Mouse (Mus musculus) liver, embryonic 13.5 days (tissue): Measurements from ENCODE around the gene Polr2i. TPM values are rescaled to one million over a fixed set of nuclear protein-coding genes. Genes with fewer than 3 reads are reported as not detected.

Source experiments
- ATAC-seq: fragments of 200-750 bp; cut with Nextera tagmentation; 2 replicates; pipeline ENCODE4 v1.8.0; 2017; ENCODE audit warnings: low read depth, mild to moderate bottlenecking, moderate number of reproducible peaks, moderate library complexity
- DNase-seq: peaks from one replicate; pipeline ENCODE4 v3.0.0; 2022
- H3K27ac ChIP-seq: fragments of 300-500 bp; sonication (generic); 2 replicates; pipeline ENCODE4 v1.5.1; 2015; ENCODE audit warnings: moderate library complexity, mild to moderate bottlenecking, inconsistent platforms
- H3K27me3 ChIP-seq: fragments of 300-500 bp; sonication (generic); 2 replicates; pipeline ENCODE4 v1.6.1; 2015; ENCODE audit warnings: mild to moderate bottlenecking, inconsistent platforms
- H3K36me3 ChIP-seq: fragments of 300-500 bp; sonication (generic); 2 replicates; pipeline ENCODE4 v1.6.1; 2015; ENCODE audit warnings: mild to moderate bottlenecking, inconsistent platforms
- H3K4me1 ChIP-seq: fragments of 300-500 bp; sonication (generic); replicated peaks from 2 replicates; pipeline ENCODE4 v1.6.1; 2015; ENCODE audit warnings: inconsistent platforms
- H3K4me2 ChIP-seq: fragments of 300-500 bp; sonication (generic); 2 replicates; pipeline ENCODE4 v1.6.1; 2015; ENCODE audit warnings: inconsistent platforms, mild to moderate bottlenecking, moderate library complexity
- H3K4me3 ChIP-seq: fragments of 300-500 bp; sonication (generic); replicated peaks from 2 replicates; pipeline ENCODE4 v1.5.1; 2015; ENCODE audit warnings: mild to moderate bottlenecking, inconsistent platforms
- H3K9ac ChIP-seq: fragments of 300-500 bp; sonication (generic); 2 replicates; pipeline ENCODE4 v1.6.1; 2015; ENCODE audit warnings: mild to moderate bottlenecking, inconsistent platforms
- H3K9me3 ChIP-seq: fragments of 300-500 bp; sonication (generic); replicated peaks from 2 replicates; pipeline ENCODE4 v1.6.1; 2016; ENCODE audit warnings: inconsistent platforms
- WGBS: fragments of 180-500 bp; shearing (Covaris S2); methylation state at CpG from one replicate; pipeline ENCODE4 v1.1.7; 2015; ENCODE audit not compliant: insufficient replicate concordance; 5-methylcytosine and 5-hydroxymethylcytosine counted together
- polyA plus RNA-seq: library from polyadenylated mRNA; unstranded; fragments of >200 nt; fragmentation: Nextera tagmentation; extraction: Ambion mirVana; gene quantifications from 2 replicates; pipeline ENCODE4 v1.2.1, GENCODE M21; 2015

Polr2i gene
- polyA plus RNA-seq, 1 experiment from 2014 or later: 70.0 TPM

DNA sequence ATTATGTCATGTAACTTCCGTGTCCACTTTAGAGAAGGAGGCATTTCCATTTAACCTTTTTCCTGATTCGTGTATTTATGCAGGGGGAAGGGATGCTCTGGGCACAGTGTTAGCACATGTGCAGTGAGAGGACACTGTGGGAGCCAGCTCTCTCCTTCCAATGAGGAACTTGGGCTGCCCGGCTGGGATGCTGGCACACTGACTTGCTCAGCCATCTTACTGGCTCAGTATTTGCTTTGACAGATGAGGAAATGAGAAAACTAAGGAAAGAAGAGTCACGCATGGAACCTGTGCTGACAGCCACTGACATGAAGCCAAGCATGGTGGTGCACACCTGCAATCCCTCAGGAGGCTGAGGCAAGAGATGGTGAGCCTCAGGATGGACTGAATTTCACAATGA, 37.9 kb downstream of the Polr2i start:
- DNase-seq: no peak

DNA sequence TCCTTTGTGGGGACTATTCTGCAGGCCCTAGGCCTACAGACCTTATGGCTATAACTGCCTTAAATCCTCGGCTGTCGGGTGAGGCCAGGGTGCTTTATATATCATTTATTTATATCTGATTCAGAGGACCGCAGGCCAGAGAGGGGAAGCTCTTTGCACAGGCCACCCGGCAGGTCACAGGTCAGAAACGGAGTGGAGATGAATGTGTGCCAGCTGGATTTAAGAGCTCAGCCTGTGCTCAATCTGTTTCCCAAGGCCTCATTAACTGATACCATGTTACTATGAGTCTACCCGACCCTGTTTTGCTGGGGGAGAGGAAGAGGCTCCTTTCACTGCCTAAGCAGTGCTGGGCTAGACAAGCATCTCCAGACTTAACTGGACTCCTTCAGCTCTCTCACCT, 42.6 kb downstream of the Polr2i start:
- Histone ChIP-seq H3K4me1 (peaks cover 22% of the 10 kb centered on the region), H3K4me3 (no peak overlapping the region), H3K9ac (no peak overlapping the region), H3K27ac (no peak overlapping the region), H3K9me3 (no peaks in the 10 kb centered on the region), H3K36me3 (peaks cover 43% of the 10 kb centered on the region), H3K27me3 (no peaks in the 10 kb centered on the region), H3K4me2 (no peak overlapping the region)
- ATAC-seq (no peak), DNase-seq (no peak)
- 73% methylated on average over 6 of the region's 6 CpGs for WGBS

More for the DNA sequence above, 37.9 kb downstream of the Polr2i start:
- Histone ChIP-seq H3K4me2 (no peak overlapping the region), H3K9me3 (no peaks in the 10 kb centered on the region), H3K27me3 (no peaks in the 10 kb centered on the region), H3K4me3 (no peak overlapping the region), H3K9ac (no peak overlapping the region), H3K27ac (no peak overlapping the region), H3K4me1 (no peaks in the 10 kb centered on the region), H3K36me3 (peaks cover 79% of the 10 kb centered on the region)
- no peak for ATAC-seq
- WGBS: 66% methylated on average over 4 of the region's 4 CpGs

- Histone ChIP-seq H3K9me3 (no peaks in the 10 kb centered on the region), H3K9ac (peak overlapping the region; percentile 87), H3K4me3 (peak overlapping the region; percentile 81), H3K4me1 (peaks cover 36% of the 10 kb centered on the region), H3K27ac (no peak overlapping the region; the same call in 1 of the 2 replicates), H3K4me2 (peak overlapping the region; percentile 87), H3K27me3 (no peaks in the 10 kb centered on the region), H3K36me3 (0 out of 2 replicates have a peak, but pooled peaks cover 4% of the 10 kb centered on the region)
- ATAC-seq (no peak), DNase-seq (no peak)
- 51% methylated on average over 2 of the region's 2 CpGs for WGBS
Observed at GRCm38 (mm10) chr7:30278911-30279310, 47.2 kb downstream of the Polr2i start.

DNA sequence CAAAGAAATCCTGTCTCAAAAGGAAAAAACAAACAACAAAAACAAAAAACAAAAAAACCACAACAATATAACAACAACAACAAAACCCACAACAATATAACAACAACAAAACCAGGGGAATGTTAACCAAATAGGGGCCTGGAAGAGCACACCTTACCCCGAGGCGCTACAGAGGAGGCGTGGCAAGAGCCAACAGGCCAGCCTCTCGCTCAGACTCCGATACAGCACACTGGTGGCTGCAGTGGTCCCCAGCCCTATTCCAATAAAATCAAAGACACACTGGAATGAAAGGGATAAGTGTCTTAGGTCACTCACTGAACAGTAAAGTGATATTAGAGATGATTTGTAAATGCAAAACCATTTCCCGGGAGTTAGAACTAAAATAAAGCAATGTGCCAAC, 47.8 kb downstream of the Polr2i start:
- peaks cover 36% of the 10 kb centered on the region for H3K4me1 ChIP-seq
- peak; percentile 56 for ATAC-seq
- peak overlapping the region; percentile 87 for H3K9ac ChIP-seq
- H3K9me3 ChIP-seq: no peaks in the 10 kb centered on the region
- H3K4me3 ChIP-seq: peak overlapping the region; percentile 81
- no peaks in the 10 kb centered on the region for H3K27me3 ChIP-seq
- under 1% methylated on average over 6 of the region's 6 CpGs for WGBS
- no peak for DNase-seq
- peak overlapping the region; percentile 97 for H3K27ac ChIP-seq
- peak overlapping the region; percentile 87 for H3K4me2 ChIP-seq
- H3K36me3 ChIP-seq: 0 out of 2 replicates have a peak, but pooled peaks cover 4% of the 10 kb centered on the region

DNA sequence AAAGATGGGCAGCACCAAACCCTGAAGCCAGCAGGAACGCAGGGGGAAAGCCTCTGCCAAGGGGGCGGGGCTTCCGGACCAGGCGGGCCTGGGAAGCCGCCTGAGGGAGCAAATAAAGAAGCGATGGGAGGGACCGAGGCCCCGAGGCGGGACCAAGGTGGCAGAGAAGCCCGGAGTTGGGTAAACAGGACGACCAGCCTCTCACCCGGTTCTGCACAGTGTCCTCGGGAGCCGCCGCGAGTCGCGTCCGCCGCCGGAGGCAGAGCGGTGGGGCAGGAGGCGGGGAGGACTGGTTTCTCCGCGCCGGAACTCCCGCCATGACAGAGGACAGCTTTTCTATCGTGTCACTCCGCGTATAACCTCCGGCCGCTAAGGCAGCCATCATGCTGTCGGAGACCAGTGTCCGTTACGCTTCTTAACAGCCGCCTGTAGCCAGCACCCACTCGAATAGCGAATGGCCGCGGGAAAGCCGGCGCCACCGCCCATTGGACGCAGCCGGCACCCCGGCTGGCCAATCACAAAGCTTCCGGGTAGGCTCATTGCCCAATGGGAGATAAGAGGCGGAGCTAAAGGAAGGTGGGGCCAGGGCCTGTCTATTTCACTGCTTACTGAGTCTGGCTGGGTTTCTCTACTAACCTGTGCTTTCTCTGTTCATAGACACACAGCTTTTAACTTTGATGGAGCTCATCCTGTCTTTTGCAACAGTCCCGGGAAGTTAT, 48.4 kb downstream of the Polr2i start, which contains the start of the genes Thap8 and Wdr62:
Gene Thap8 (plus strand): TSS at position 144 of the 719 bp plus-strand sequence.
Gene Wdr62 (minus strand): TSS at position 469 of the 719 bp plus-strand sequence.
- H3K27ac ChIP-seq: peak within 1 kb of the TSS; percentile 97
- 0 out of 2 replicates have a peak, but pooled peaks cover 4% of the 10 kb centered on the region for H3K36me3 ChIP-seq
- ATAC-seq: peak; percentile 89
- H3K4me3 ChIP-seq: peak within 1 kb of the TSS; percentile 81
- no peaks in the 10 kb centered on the region for H3K27me3 ChIP-seq
- DNase-seq: peak; percentile 92
- peak within 1 kb of the TSS; percentile 87 for H3K4me2 ChIP-seq
- H3K4me1 ChIP-seq: peaks cover 36% of the 10 kb centered on the region
- no peaks in the 10 kb centered on the region for H3K9me3 ChIP-seq
- H3K9ac ChIP-seq: peak within 1 kb of the TSS; percentile 87
- 0% methylated on average over 48 of the region's 49 CpGs for WGBS

- H3K4me2 ChIP-seq: peak overlapping the region; percentile 87
- no peaks in the 10 kb centered on the region for H3K9me3 ChIP-seq
- peak; percentile 49 for ATAC-seq
Observed at GRCm38 (mm10) chr7:30280670-30281138, 49.0 kb downstream of the Polr2i start.

DNA sequence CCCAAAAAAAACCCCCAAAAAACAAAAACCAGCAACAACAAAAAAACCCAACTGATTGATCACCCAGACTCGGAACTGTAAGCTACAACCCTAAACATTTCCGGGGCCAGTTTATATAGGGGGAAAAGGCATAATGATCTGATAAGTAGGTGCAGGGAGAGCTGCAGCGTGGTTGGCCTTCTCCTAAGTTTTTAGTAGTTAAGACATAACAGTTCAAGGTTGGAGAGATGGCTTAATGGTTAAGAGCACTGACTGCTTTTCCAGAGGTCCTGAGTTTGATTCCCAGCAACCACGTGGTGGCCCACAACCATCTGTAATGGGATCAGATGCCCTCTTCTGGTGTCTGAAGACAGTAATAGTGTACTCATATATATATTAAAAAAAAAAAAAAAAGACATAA, 49.8 kb downstream of the Polr2i start:
- Histone ChIP-seq H3K4me1 (peaks cover 33% of the 10 kb centered on the region), H3K4me2 (peak overlapping the region; percentile 87), H3K27me3 (no peaks in the 10 kb centered on the region), H3K4me3 (peak overlapping the region; percentile 81; the same call in 1 of the 2 replicates), H3K36me3 (0 out of 2 replicates have a peak, but pooled peaks cover 4% of the 10 kb centered on the region), H3K27ac (no peak overlapping the region), H3K9me3 (no peaks in the 10 kb centered on the region), H3K9ac (no peak overlapping the region)
- DNase-seq (no peak), ATAC-seq (no peak)
- WGBS: 70% methylated on average over 4 of the region's 4 CpGs

More at GRCm38 (mm10) chr7:30280670-30281138, 49.0 kb downstream of the Polr2i start:
- peak; percentile 73 for DNase-seq
- H3K36me3 ChIP-seq: 0 out of 2 replicates have a peak, but pooled peaks cover 4% of the 10 kb centered on the region
- peak overlapping the region; percentile 81 for H3K4me3 ChIP-seq
- peaks cover 36% of the 10 kb centered on the region for H3K4me1 ChIP-seq
- no peaks in the 10 kb centered on the region for H3K27me3 ChIP-seq
- peak overlapping the region; percentile 62 for H3K9ac ChIP-seq
- 0% methylated on average over 20 of the region's 20 CpGs for WGBS
- peak overlapping the region; percentile 97 for H3K27ac ChIP-seq

- WGBS: 64% methylated on average over 7 of the region's 7 CpGs
- H3K27me3 ChIP-seq: 0 out of 2 replicates have a peak, but pooled peaks cover 4% of the 10 kb centered on the region
Observed at GRCm38 (mm10) chr7:30282740-30283139, 51.0 kb downstream of the Polr2i start.

More at GRCm38 (mm10) chr7:30282740-30283139, 51.0 kb downstream of the Polr2i start:
- no peak overlapping the region for H3K4me3 ChIP-seq
- DNase-seq: no peak
- no peak overlapping the region for H3K27ac ChIP-seq
- H3K9me3 ChIP-seq: no peaks in the 10 kb centered on the region
- H3K4me2 ChIP-seq: no peak overlapping the region
- no peaks in the 10 kb centered on the region for H3K36me3 ChIP-seq
- H3K4me1 ChIP-seq: peaks cover 26% of the 10 kb centered on the region
- ATAC-seq: no peak
- no peak overlapping the region for H3K9ac ChIP-seq

Other genes with a start within 250 kb of the Polr2i start
- 8.5 and 10.9 TPM in 2 replicates for gene Zfp568, start 248.0 kb upstream of the Polr2i start, polyA plus RNA-seq
- 0.29 and 0.41 TPM in 2 replicates for gene Zfp14, start 180.6 kb upstream of the Polr2i start, polyA plus RNA-seq
- gene Zfp82, start 159.0 kb upstream of the Polr2i start, polyA plus RNA-seq: 1.7 and 2.1 TPM in 2 replicates
- 0.44 TPM in 1 of 2 replicates, not detected in the other for gene Gm26920, start 141.5 kb upstream of the Polr2i start, polyA plus RNA-seq
- 2.0 and 2.5 TPM in 2 replicates for gene Zfp566, start 141.4 kb upstream of the Polr2i start, polyA plus RNA-seq
- 12.7 and 18.3 TPM in 2 replicates for gene Zfp260, start 137.2 kb upstream of the Polr2i start, polyA plus RNA-seq
- gene Zfp382, start 110.0 kb upstream of the Polr2i start, polyA plus RNA-seq: 1.6 and 2.1 TPM in 2 replicates
- 4.8 and 6.2 TPM in 2 replicates for gene Zfp146, start 62.2 kb upstream of the Polr2i start, polyA plus RNA-seq
- gene Cox7a1, start 47.8 kb upstream of the Polr2i start, polyA plus RNA-seq: 4.2 and 4.8 TPM in 2 replicates
- 39.0 and 40.8 TPM in 2 replicates for gene Capns1, start 33.1 kb upstream of the Polr2i start, polyA plus RNA-seq
- gene Tbcb, start 324 bp downstream of the Polr2i start, polyA plus RNA-seq: 62.1 and 63.7 TPM in 2 replicates
- gene Ovol3, start 3.8 kb downstream of the Polr2i start, polyA plus RNA-seq: not detected in 2 replicates
- gene Thap8, start 48.1 kb downstream of the Polr2i start, polyA plus RNA-seq: 0.13 TPM in 1 of 2 replicates, not detected in the other
- 7.0 and 8.1 TPM in 2 replicates for gene Wdr62, start 48.5 kb downstream of the Polr2i start, polyA plus RNA-seq
- gene Clip3, start 59.8 kb downstream of the Polr2i start, polyA plus RNA-seq: 1.4 and 1.7 TPM in 2 replicates
- gene Alkbh6, start 76.8 kb downstream of the Polr2i start, polyA plus RNA-seq: 17.2 and 18.9 TPM in 2 replicates
- 6.1 and 8.8 TPM in 2 replicates for gene Syne4, start 82.9 kb downstream of the Polr2i start, polyA plus RNA-seq
- 1.3 and 1.8 TPM in 2 replicates for gene E130208F15Rik, start 89.8 kb downstream of the Polr2i start, polyA plus RNA-seq
- gene Sdhaf1, start 91.9 kb downstream of the Polr2i start, polyA plus RNA-seq: 6.4 and 6.6 TPM in 2 replicates
- gene Lrfn3, start 130.8 kb downstream of the Polr2i start, polyA plus RNA-seq: 1.4 and 1.5 TPM in 2 replicates
- 65.8 and 80.0 TPM in 2 replicates for gene Tyrobp, start 181.8 kb downstream of the Polr2i start, polyA plus RNA-seq
- gene Hcst, start 187.9 kb downstream of the Polr2i start, polyA plus RNA-seq: 2.7 and 4.0 TPM in 2 replicates
- gene Nfkbid, start 189.8 kb downstream of the Polr2i start, polyA plus RNA-seq: 1.2 TPM in 2 replicates
- gene Aplp1, start 213.6 kb downstream of the Polr2i start, polyA plus RNA-seq: 4.6 and 4.7 TPM in 2 replicates
- 0.16 and 0.20 TPM in 2 replicates for gene Kirrel2, start 225.7 kb downstream of the Polr2i start, polyA plus RNA-seq
- 0.13 and 0.17 TPM in 2 replicates for gene Nphs1, start 226.4 kb downstream of the Polr2i start, polyA plus RNA-seq